Mouse (Mus musculus) CH12.LX (cell line): ENCODE results near the gene Efhd1. TPM values are rescaled to one million over a fixed set of nuclear protein-coding genes. Genes with fewer than 3 reads are reported as not detected.

Experiments used
- DNase-seq: peaks from one replicate; pipeline ENCODE4 v3.0.0-alpha.2; 2013; ENCODE audit errors: extremely low read depth
- H3K27ac ChIP-seq: 2 replicates; pipeline ENCODE4 v1.5.1; 2012; ENCODE audit warnings: low read depth, mild to moderate bottlenecking, control low read depth, moderate library complexity; ENCODE audit not compliant: insufficient read depth
- H3K27me3 ChIP-seq: replicated peaks from 2 replicates; pipeline ENCODE3; 2012; ENCODE audit warnings: inconsistent platforms
- H3K36me3 ChIP-seq, 2 experiments: replicated peaks in 1 of 2; 2 replicates each; pipeline versions ENCODE3 to v1.6.1; 2012; ENCODE audit warnings: inconsistent platforms in 1 of 2, low read length in 1 of 2, mild to moderate bottlenecking in 1 of 2, mixed read lengths in 1 of 2, moderate library complexity in 1 of 2; ENCODE audit not compliant: control insufficient read depth in 1 of 2, insufficient read depth in 1 of 2
- H3K4me1 ChIP-seq, 2 experiments: 2 replicates each; pipeline ENCODE4 v1.6.1; 2012; ENCODE audit warnings: inconsistent platforms in 1 of 2, moderate library complexity in 1 of 2; ENCODE audit not compliant: insufficient read depth in 2 of 2, control insufficient read depth in 1 of 2
- H3K4me2 ChIP-seq: 2 replicates; pipeline ENCODE4 v1.6.1; 2012; ENCODE audit warnings: low read depth, mild to moderate bottlenecking, control low read depth; ENCODE audit not compliant: poor library complexity, insufficient read depth, severe bottlenecking
- H3K4me3 ChIP-seq, 3 experiments: fragments of 150-350 bp in 1 of 3; sonication (generic) in 1 of 3; replicated peaks in 1 of 3; 2 replicates each; pipeline versions ENCODE3 to v1.5.1; 2011 to 2012; ENCODE audit warnings: low read depth in 2 of 3, low read length in 2 of 3, mild to moderate bottlenecking in 2 of 3, moderate library complexity in 2 of 3, control low read depth in 1 of 3, improper control_type of control experiment in 1 of 3, inconsistent platforms in 1 of 3, mixed read lengths in 1 of 3; ENCODE audit not compliant: poor library complexity in 1 of 3
- H3K79me2 ChIP-seq: replicated peaks from 2 replicates; pipeline ENCODE4 v1.6.1; 2012; ENCODE audit warnings: mild to moderate bottlenecking, moderate library complexity; ENCODE audit not compliant: control insufficient read depth, poor library complexity, insufficient read depth, severe bottlenecking; ENCODE audit errors: extremely low read depth
- H3K9ac ChIP-seq: 2 replicates; pipeline ENCODE4 v1.6.1; 2012; ENCODE audit warnings: low read depth, mild to moderate bottlenecking, control low read depth, moderate library complexity; ENCODE audit not compliant: insufficient read depth
- H3K9me3 ChIP-seq: replicated peaks from 2 replicates; pipeline ENCODE3; 2012; ENCODE audit warnings: low read length, inconsistent platforms, mixed read lengths
- CHD2 ChIP-seq: IDR thresholded peaks from 2 replicates; pipeline ENCODE4 v1.6.1; 2011; ENCODE audit warnings: low read length, improper control_type of control experiment
- ELF1 ChIP-seq: IDR thresholded peaks from 2 replicates; pipeline ENCODE4 v1.6.1; 2014; ENCODE audit warnings: low read depth, mild to moderate bottlenecking, inconsistent platforms, low read length, improper control_type of control experiment
- EP300 ChIP-seq: IDR thresholded peaks from 2 replicates; pipeline ENCODE4 v1.6.1; 2011; ENCODE audit warnings: low read length, improper control_type of control experiment
- ETS1 ChIP-seq: conservative IDR thresholded peaks from 2 replicates; pipeline ENCODE4 v1.6.1; 2012; ENCODE audit warnings: low read depth, mild to moderate bottlenecking, inconsistent platforms, low read length, improper control_type of control experiment, moderate library complexity
- GABPA ChIP-seq: IDR thresholded peaks from 2 replicates; pipeline ENCODE4 v1.6.1; 2012; ENCODE audit warnings: low read depth, low read length, improper control_type of control experiment, inconsistent platforms; ENCODE audit not compliant: insufficient replicate concordance
- JUN ChIP-seq: IDR thresholded peaks from 2 replicates; pipeline ENCODE4 v1.6.1; 2011; ENCODE audit warnings: low read depth, mild to moderate bottlenecking, low read length, improper control_type of control experiment, moderate library complexity; ENCODE audit not compliant: insufficient read depth
- JUND ChIP-seq: conservative IDR thresholded peaks from 2 replicates; pipeline ENCODE4 v1.6.1; 2011; ENCODE audit warnings: low read depth, low read length, improper control_type of control experiment
- KAT2A ChIP-seq: IDR thresholded peaks from 2 replicates; pipeline ENCODE4 v1.6.1; 2012; ENCODE audit warnings: low read length, improper control_type of control experiment, inconsistent platforms; ENCODE audit not compliant: insufficient replicate concordance
- MAFK ChIP-seq: IDR thresholded peaks from 2 replicates; pipeline ENCODE4 v1.6.1; 2011; ENCODE audit warnings: low read length, improper control_type of control experiment; ENCODE audit not compliant: insufficient replicate concordance
- MAX ChIP-seq: IDR thresholded peaks from 2 replicates; pipeline ENCODE4 v1.6.1; 2011; ENCODE audit warnings: low read length, improper control_type of control experiment
- MAZ ChIP-seq: IDR thresholded peaks from 2 replicates; pipeline ENCODE4 v1.6.1; 2012; ENCODE audit warnings: low read depth, mild to moderate bottlenecking, inconsistent platforms, low read length, improper control_type of control experiment, moderate library complexity
- MEF2A ChIP-seq: IDR thresholded peaks from 2 replicates; pipeline ENCODE4 v1.6.1; 2014; ENCODE audit warnings: low read depth, mild to moderate bottlenecking, inconsistent platforms, low read length, improper control_type of control experiment, borderline replicate concordance
- MXI1 ChIP-seq: IDR thresholded peaks from 2 replicates; pipeline ENCODE4 v1.6.1; 2011; ENCODE audit warnings: mild to moderate bottlenecking, low read depth, low read length, improper control_type of control experiment
- NELFE ChIP-seq: IDR thresholded peaks from 2 replicates; pipeline ENCODE4 v1.6.1; 2011; ENCODE audit warnings: low read depth, low read length, improper control_type of control experiment
- NRF1 ChIP-seq: IDR thresholded peaks from 2 replicates; pipeline ENCODE4 v1.6.1; 2014; ENCODE audit warnings: low read depth, mild to moderate bottlenecking, inconsistent platforms, low read length, improper control_type of control experiment, moderate library complexity
- POLR2A ChIP-seq: IDR thresholded peaks from 2 replicates; pipeline ENCODE4 v1.6.1; 2011; ENCODE audit warnings: low read depth, mild to moderate bottlenecking, improper control_type of control experiment, low read length
- POLR2AphosphoS2 ChIP-seq: IDR thresholded peaks from 2 replicates; pipeline ENCODE4 v1.6.1; 2011; ENCODE audit warnings: low read depth, low read length, improper control_type of control experiment
- RCOR1 ChIP-seq: conservative IDR thresholded peaks from 2 replicates; pipeline ENCODE4 v1.6.1; 2012; ENCODE audit warnings: low read depth, mild to moderate bottlenecking, inconsistent platforms, low read length, improper control_type of control experiment
- SIN3A ChIP-seq: IDR thresholded peaks from 2 replicates; pipeline ENCODE4 v1.6.1; 2012; ENCODE audit warnings: low read length, improper control_type of control experiment, inconsistent platforms
- TBP ChIP-seq: conservative IDR thresholded peaks from 2 replicates; pipeline ENCODE4 v1.6.1; 2011; ENCODE audit warnings: low read depth, low read length, improper control_type of control experiment
- UBTF ChIP-seq: IDR thresholded peaks from 2 replicates; pipeline ENCODE4 v1.6.1; 2012; ENCODE audit warnings: low read depth, mild to moderate bottlenecking, inconsistent platforms, low read length, improper control_type of control experiment, moderate library complexity
- USF1 ChIP-seq: IDR thresholded peaks from 2 replicates; pipeline ENCODE4 v1.6.1; 2014; ENCODE audit warnings: low read depth, mild to moderate bottlenecking, inconsistent platforms, low read length, improper control_type of control experiment
- ZC3H11A ChIP-seq: IDR thresholded peaks from 2 replicates; pipeline ENCODE4 v1.6.1; 2012; ENCODE audit warnings: low read depth, mild to moderate bottlenecking, inconsistent platforms, low read length, improper control_type of control experiment
- ZKSCAN1 ChIP-seq: IDR thresholded peaks from 2 replicates; pipeline ENCODE4 v1.6.1; 2012; ENCODE audit warnings: low read depth, inconsistent platforms, low read length, improper control_type of control experiment, borderline replicate concordance
- ZNF384 ChIP-seq: IDR thresholded peaks from 2 replicates; pipeline ENCODE4 v1.6.1; 2012; ENCODE audit warnings: low read depth, low read length, improper control_type of control experiment, inconsistent platforms
- dilution Hi-C: fragments of 300-500 bp; cut with MboI; formaldehyde crosslinking; loops from 2 replicates; pipeline ENCODE4 v1.14.3; 2020; ENCODE audit warnings: low sequenced_read_pairs; ENCODE audit not compliant: extremely low pct_unique_long_range_greater_than_20kb, extremely low pct_ligation_motif_present
- in situ Hi-C: fragments of 300-500 bp; cut with MboI; formaldehyde crosslinking; loops from 3 replicates; pipeline ENCODE4 v1.14.3; 2019; ENCODE audit warnings: low sequenced_read_pairs, low pct_ligation_motif_present, low pct_unique_long_range_greater_than_20kb, mixed read lengths
- polyA plus RNA-seq: library from polyadenylated mRNA; unstranded; fragments of >175 nt; gene quantifications from 2 replicates; pipeline ENCODE4 v1.2.1, GENCODE M21; 2012; ENCODE audit warnings: low read depth; ENCODE audit not compliant: insufficient read length
- total RNA-seq, 2 experiments: library from RNA; depleted of rRNA; stranded (reverse); fragments of 300-350 nt in 1 of 2; fragments of >200 nt in 1 of 2; gene quantifications; 2 replicates each; pipeline ENCODE4 v1.2.3; 2012 to 2014

Gene Efhd1
- total and polyA plus RNA-seq, 3 experiments = 0.12 to 1.2 (median 0.13) TPM

- dilution Hi-C loops = no loop called here
- Histone ChIP-seq H3K9ac (no peak overlapping the region), H3K27me3 (no peaks in the 10 kb centered on the region), H3K4me2 (no peak overlapping the region), H3K4me1 (peaks cover 8 to 14% of the 10 kb centered on the region in 2 experiments; a peak in 3 of 4 replicates), H3K36me3 (no peaks in the 10 kb centered on the region), H3K9me3 (peaks cover under 1% of the 10 kb centered on the region), H3K79me2 (no peaks in the 10 kb centered on the region), H3K4me3 (no peak overlapping the region), H3K27ac (no peak overlapping the region)
- in situ Hi-C loops = no loop called here
- no peak for DNase-seq
- TF ChIP-seq CHD2 (no peak), ELF1 (no peak), JUND (no peak), KAT2A (no peak), ZNF384 (no peak), ZC3H11A (no peak), MAFK (no peak), POLR2A (no peak), MEF2A (no peak), ZKSCAN1 (no peak), USF1 (no peak), EP300 (no peak)
Observed at GRCm38 (mm10) chr1:87274134-87274533, 10.0 kb downstream of the Efhd1 start.

DNA sequence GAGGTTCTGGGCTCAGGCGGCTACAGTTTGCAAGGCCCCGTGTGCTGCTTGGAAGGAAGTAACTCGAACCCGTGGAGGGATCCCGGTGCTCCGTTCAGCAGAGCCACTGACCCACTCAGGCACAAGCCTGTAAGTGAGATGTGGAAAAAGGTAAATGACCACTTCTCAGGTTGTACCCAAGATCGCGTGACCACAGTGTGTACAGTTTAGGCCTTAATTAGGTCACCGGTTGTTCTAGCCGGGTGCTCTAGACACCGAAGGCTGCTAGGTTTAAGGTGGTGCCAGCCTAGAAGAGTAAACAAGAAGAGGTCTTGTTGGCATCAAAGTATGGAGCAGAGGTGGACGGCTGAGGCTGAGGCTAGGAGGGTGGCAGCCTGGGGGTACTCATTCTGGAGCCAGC, 11.0 kb downstream of the Efhd1 start:
- Histone ChIP-seq H3K79me2 (no peaks in the 10 kb centered on the region), H3K9me3 (peaks cover 4% of the 10 kb centered on the region), H3K9ac (no peak overlapping the region), H3K4me1 (peaks cover 8 to 13% of the 10 kb centered on the region in 2 experiments; a peak in 3 of 4 replicates), H3K27ac (no peak overlapping the region), H3K4me2 (no peak overlapping the region), H3K27me3 (no peaks in the 10 kb centered on the region), H3K4me3 (no peak overlapping the region), H3K36me3 (no peaks in the 10 kb centered on the region)
- dilution Hi-C loops = no loop called here
- no peak for DNase-seq
- TF ChIP-seq NRF1 = no peak
- TF ChIP-seq CHD2 = no peak
- no peak for TF ChIP-seq EP300
- no peak for TF ChIP-seq JUND
- no peak for TF ChIP-seq NELFE
- no peak for TF ChIP-seq RCOR1
- no peak for TF ChIP-seq TBP
- no peak for TF ChIP-seq POLR2AphosphoS2
- no peak for TF ChIP-seq MXI1
- no peak for TF ChIP-seq MAFK
- no peak for TF ChIP-seq ETS1
- no peak for TF ChIP-seq MAZ
- TF ChIP-seq GABPA = no peak
- no peak for TF ChIP-seq ZKSCAN1
- no peak for TF ChIP-seq MAX
- no peak for TF ChIP-seq SIN3A
- TF ChIP-seq JUN = no peak
- TF ChIP-seq UBTF = no peak
- no peak for TF ChIP-seq ZC3H11A
- TF ChIP-seq ELF1 = no peak
- in situ Hi-C loops = no loop called here
